Mouse (Mus musculus) urinary bladder, postnatal 25 days (tissue): ENCODE measurements at regions not wholly inside any gene's neighbourhood (a gene's known extent, or its start where the extent isn't known, plus 50 kb on each side); places are given as distances from the start of the nearest gene placed in this dataset.
"Not testable (repeated sequence)": the region's sequence is repeated elsewhere in the genome, so short reads cannot be mapped to it uniquely, and the experiment has no call there.

Experiments used
- DNase-seq: peaks from one replicate; pipeline ENCODE4 v3.0.0; 2022; ENCODE audit warnings: low spot score

DNA sequence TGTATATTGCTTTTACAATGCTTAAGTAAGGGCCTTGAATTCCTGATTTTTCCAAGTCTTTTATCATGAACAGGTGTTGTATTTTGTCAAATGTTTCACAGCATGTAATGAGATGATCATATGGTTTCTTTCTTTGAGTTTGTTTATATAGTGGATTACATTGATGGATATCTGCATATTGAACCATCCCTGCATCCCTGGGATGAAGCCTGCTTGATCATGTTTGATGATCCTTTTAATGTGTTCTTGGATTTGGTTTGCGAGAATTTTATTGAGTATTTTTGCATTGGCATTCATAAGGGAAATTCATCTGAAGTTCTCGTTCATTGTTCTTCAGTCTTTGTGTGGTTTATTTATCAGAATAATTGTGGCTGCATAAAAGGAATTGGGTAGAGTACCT, 160.2 kb downstream of the Btbd35f17 start:
- not testable (repeated sequence) for DNase-seq

DNA sequence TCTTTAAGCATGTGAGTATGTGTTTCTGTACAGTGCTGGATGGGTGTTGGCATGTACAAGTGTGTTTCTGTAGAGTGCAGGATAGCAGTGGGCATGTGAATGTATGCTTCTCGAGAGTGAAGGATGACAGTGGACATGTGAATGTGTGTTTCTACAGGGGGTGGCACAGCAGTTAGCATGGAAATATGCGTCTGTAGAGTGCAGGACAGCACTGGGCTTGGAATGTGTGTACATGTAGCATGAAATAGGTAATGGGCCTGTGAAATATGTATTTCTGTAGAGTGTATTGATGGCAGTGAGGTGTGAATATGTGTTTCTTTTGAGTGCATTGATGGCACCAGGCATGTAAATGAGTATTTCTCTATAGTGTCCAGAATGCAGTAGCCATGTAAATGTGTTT, 173.5 kb downstream of the Btbd35f17 start:
- not testable (repeated sequence) for DNase-seq

DNA sequence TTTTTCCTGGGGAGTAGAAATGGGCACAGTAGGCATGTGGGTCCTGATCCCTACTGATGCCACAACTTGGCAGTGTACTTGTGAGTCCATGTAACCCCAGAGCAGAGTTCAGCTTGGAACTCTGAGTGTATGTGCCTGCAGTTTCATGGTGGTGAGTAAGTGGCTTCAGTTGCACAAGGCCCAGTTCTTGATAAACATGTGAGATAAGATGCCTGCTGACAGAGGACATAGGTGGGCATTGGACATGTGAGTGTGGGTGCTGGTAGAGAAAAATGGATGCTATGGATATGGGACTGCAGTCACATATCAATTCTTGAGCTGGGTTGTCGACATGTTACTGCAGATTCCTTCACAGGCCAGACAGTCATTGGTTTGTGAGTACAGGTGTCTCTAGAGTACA, 178.4 kb downstream of the Btbd35f17 start:
- peak; percentile 3 for DNase-seq
